Mouse (Mus musculus): Measurements from ENCODE around the gene Grpel1.

- TF ChIP-seq FLI1 (IDR thresholded peaks at IDR 0.05; ENCODE audit: low read length) (no peak), GATA1 (IDR thresholded peaks at IDR 0.05; ENCODE audit: borderline replicate concordance, low read length) (no peak)
Observed at GRCm38 (mm10) chr5:36424676-36425075, 40.1 kb upstream of the Grpel1 start.
